Mouse (Mus musculus) forebrain, embryonic 16.5 days (tissue): Measurements from ENCODE around the gene H1foo. TPM values are rescaled to one million over a fixed set of nuclear protein-coding genes. Genes with fewer than 3 reads are reported as not detected.
A peak's percentile ranks its signal among the peaks of the same experiment; 100 is the strongest.

ENCODE experiments used
- ATAC-seq: fragments of 200-750 bp; cut with Nextera tagmentation; 2 replicates; pipeline ENCODE4 v1.8.0; 2017; ENCODE audit warnings: mild to moderate bottlenecking, moderate library complexity
- H3K27ac ChIP-seq: fragments of 300-500 bp; sonication (generic); 2 replicates; pipeline ENCODE4 v1.5.1; 2014; ENCODE audit warnings: low read length, control low read depth
- H3K27me3 ChIP-seq: fragments of 300-500 bp; sonication (generic); replicated peaks from 2 replicates; pipeline ENCODE4 v1.6.1; 2014; ENCODE audit warnings: low read length; ENCODE audit not compliant: control insufficient read depth, insufficient read depth
- H3K36me3 ChIP-seq: fragments of 300-500 bp; sonication (generic); 2 replicates; pipeline ENCODE4 v1.6.1; 2014; ENCODE audit not compliant: control insufficient read depth, insufficient read depth
- H3K4me1 ChIP-seq: fragments of 300-500 bp; sonication (generic); replicated peaks from 2 replicates; pipeline ENCODE4 v1.6.1; 2014; ENCODE audit warnings: low read length; ENCODE audit not compliant: control insufficient read depth, insufficient read depth
- H3K4me2 ChIP-seq: fragments of 300-500 bp; sonication (generic); 2 replicates; pipeline ENCODE4 v1.6.1; 2014; ENCODE audit warnings: mild to moderate bottlenecking, low read length, control low read depth
- H3K4me3 ChIP-seq: fragments of 300-500 bp; sonication (generic); replicated peaks from 2 replicates; pipeline ENCODE4 v1.5.1; 2014; ENCODE audit warnings: mild to moderate bottlenecking, low read length, control low read depth
- H3K9ac ChIP-seq: fragments of 300-500 bp; sonication (generic); replicated peaks from 2 replicates; pipeline ENCODE4 v1.6.1; 2014; ENCODE audit warnings: low read depth, low read length, control low read depth
- H3K9me3 ChIP-seq: fragments of 300-500 bp; sonication (generic); 2 replicates; pipeline ENCODE4 v1.6.1; 2016; ENCODE audit warnings: low read length; ENCODE audit not compliant: control insufficient read depth
- WGBS: fragments of 180-500 bp; shearing (Covaris S2); extraction: QIAGEN DNeasy Blood & Tissue Kit; methylation state at CpG from one replicate; pipeline ENCODE4 v1.1.7; 2014; 5-methylcytosine and 5-hydroxymethylcytosine counted together
- polyA plus RNA-seq: library from polyadenylated mRNA; unstranded; fragments of >200 nt; fragmentation: Nextera tagmentation; extraction: Ambion mirVana; gene quantifications from 2 replicates; pipeline ENCODE4 v1.2.1, GENCODE M21; 2015

The H1foo gene
- polyA plus RNA-seq, 1 experiment from 2014 or later: not detected

- H3K27me3 ChIP-seq: no peaks in the 10 kb centered on the region
- H3K9me3 ChIP-seq: no peaks in the 10 kb centered on the region
- no peaks in the 10 kb centered on the region for H3K36me3 ChIP-seq
- no peak for ATAC-seq
- no peak overlapping the region for H3K4me2 ChIP-seq
- peaks cover 31% of the 10 kb centered on the region for H3K4me1 ChIP-seq
- no peak overlapping the region for H3K27ac ChIP-seq
- WGBS: 80% methylated on average over 1 of the region's 1 CpGs
- H3K9ac ChIP-seq: no peak overlapping the region
- no peak overlapping the region for H3K4me3 ChIP-seq
Observed at GRCm38 (mm10) chr6:115918615-115919014, 26.1 kb upstream of the H1foo start.

- no peak overlapping the region for H3K27ac ChIP-seq
- H3K36me3 ChIP-seq: no peaks in the 10 kb centered on the region
- H3K27me3 ChIP-seq: no peaks in the 10 kb centered on the region
- H3K4me1 ChIP-seq: peaks cover 18% of the 10 kb centered on the region
- 89% methylated on average over 5 of the region's 5 CpGs for WGBS
- H3K9me3 ChIP-seq: no peaks in the 10 kb centered on the region
- ATAC-seq: no peak
- no peak overlapping the region for H3K4me2 ChIP-seq
- no peak overlapping the region for H3K9ac ChIP-seq
- H3K4me3 ChIP-seq: no peak overlapping the region
Observed at GRCm38 (mm10) chr6:115919876-115920275, 24.9 kb upstream of the H1foo start.

GRCm38 (mm10) chr6:115924829-115925228 lies 19.9 kb upstream of the H1foo start:
- H3K27me3 ChIP-seq: no peaks in the 10 kb centered on the region
- no peak overlapping the region for H3K4me2 ChIP-seq
- no peak for ATAC-seq
- peaks cover 32% of the 10 kb centered on the region for H3K4me1 ChIP-seq
- no peak overlapping the region for H3K4me3 ChIP-seq
- H3K9ac ChIP-seq: no peak overlapping the region
- no peak overlapping the region for H3K27ac ChIP-seq
- no peaks in the 10 kb centered on the region for H3K36me3 ChIP-seq
- H3K9me3 ChIP-seq: no peaks in the 10 kb centered on the region
- WGBS: 48% methylated on average over 6 of the region's 6 CpGs

- 16% methylated on average over 10 of the region's 10 CpGs for WGBS
- no peaks in the 10 kb centered on the region for H3K9me3 ChIP-seq
- 0 out of 2 replicates have a peak, but pooled peaks have one; percentile 8 for ATAC-seq
- H3K4me3 ChIP-seq: no peak overlapping the region
- H3K4me2 ChIP-seq: peak overlapping the region; percentile 17
- H3K27me3 ChIP-seq: no peaks in the 10 kb centered on the region
- H3K4me1 ChIP-seq: peaks cover 32% of the 10 kb centered on the region
- no peak overlapping the region for H3K9ac ChIP-seq
- no peaks in the 10 kb centered on the region for H3K36me3 ChIP-seq
- peak overlapping the region; percentile 85 for H3K27ac ChIP-seq
Observed at GRCm38 (mm10) chr6:115926416-115926815, 18.3 kb upstream of the H1foo start.

- Histone ChIP-seq H3K4me1 (peaks cover 32% of the 10 kb centered on the region), H3K27ac (peak overlapping the region; percentile 85), H3K4me2 (no peak overlapping the region), H3K9me3 (no peaks in the 10 kb centered on the region), H3K36me3 (no peaks in the 10 kb centered on the region), H3K9ac (no peak overlapping the region; the same call in 1 of the 2 replicates), H3K27me3 (no peaks in the 10 kb centered on the region), H3K4me3 (no peak overlapping the region)
- ATAC-seq: peak; percentile 76
- 37% methylated on average over 10 of the region's 10 CpGs for WGBS
Observed at GRCm38 (mm10) chr6:115927292-115928242, 17.2 kb upstream of the H1foo start.

GRCm38 (mm10) chr6:115930018-115930417 lies 14.7 kb upstream of the H1foo start:
- H3K4me1 ChIP-seq: peaks cover 32% of the 10 kb centered on the region
- no peaks in the 10 kb centered on the region for H3K9me3 ChIP-seq
- H3K36me3 ChIP-seq: no peaks in the 10 kb centered on the region
- no peak for ATAC-seq
- no peak overlapping the region for H3K27ac ChIP-seq
- no peaks in the 10 kb centered on the region for H3K27me3 ChIP-seq
- WGBS: 76% methylated on average over 5 of the region's 5 CpGs
- H3K4me2 ChIP-seq: no peak overlapping the region
- H3K9ac ChIP-seq: no peak overlapping the region
- no peak overlapping the region for H3K4me3 ChIP-seq

GRCm38 (mm10) chr6:115931639-115932038 lies 13.1 kb upstream of the H1foo start, which contains the start of gene Rho:
Rho (plus strand) TSS chr6:115931748.
- no peak within 1 kb of the TSS for H3K9ac ChIP-seq
- H3K27me3 ChIP-seq: no peaks in the 10 kb centered on the region
- no peak within 1 kb of the TSS for H3K27ac ChIP-seq
- no peak for ATAC-seq
- no peak within 1 kb of the TSS for H3K4me2 ChIP-seq
- no peaks in the 10 kb centered on the region for H3K36me3 ChIP-seq
- H3K4me1 ChIP-seq: peaks cover 17% of the 10 kb centered on the region
- no peaks in the 10 kb centered on the region for H3K9me3 ChIP-seq
- no peak within 1 kb of the TSS for H3K4me3 ChIP-seq
- WGBS: 83% methylated on average over 14 of the region's 14 CpGs

GRCm38 (mm10) chr6:115932391-115932790 lies 12.3 kb upstream of the H1foo start:
- Histone ChIP-seq H3K9ac (no peak overlapping the region), H3K4me3 (no peak overlapping the region), H3K36me3 (no peaks in the 10 kb centered on the region), H3K9me3 (no peaks in the 10 kb centered on the region), H3K27me3 (no peaks in the 10 kb centered on the region), H3K4me1 (peaks cover 10% of the 10 kb centered on the region), H3K4me2 (no peak overlapping the region), H3K27ac (no peak overlapping the region)
- 85% methylated on average over 3 of the region's 3 CpGs for WGBS
- ATAC-seq: no peak

- no peak overlapping the region for H3K4me2 ChIP-seq
- no peak overlapping the region for H3K27ac ChIP-seq
- 70% methylated on average over 8 of the region's 8 CpGs for WGBS
- H3K4me1 ChIP-seq: no peaks in the 10 kb centered on the region
- H3K4me3 ChIP-seq: no peak overlapping the region
- H3K9me3 ChIP-seq: no peaks in the 10 kb centered on the region
- ATAC-seq: no peak
- H3K9ac ChIP-seq: no peak overlapping the region
- no peaks in the 10 kb centered on the region for H3K27me3 ChIP-seq
- no peaks in the 10 kb centered on the region for H3K36me3 ChIP-seq
Observed at GRCm38 (mm10) chr6:115935544-115935943, 9.2 kb upstream of the H1foo start.
